Mouse (Mus musculus) brain, embryonic 14.5 days (tissue): ENCODE results near the gene Spopl.

ENCODE experiments used
- CTCF ChIP-seq: fragments of 200-500 bp; IDR thresholded peaks from 2 replicates; pipeline ENCODE4 v1.5.1; 2012; ENCODE audit warnings: inconsistent platforms, mild to moderate bottlenecking, moderate library complexity, borderline replicate concordance; ENCODE audit not compliant: insufficient read depth, insufficient read length; ENCODE audit errors: extremely low read depth
- POLR2A ChIP-seq: fragments of 200-500 bp; IDR thresholded peaks from 2 replicates; pipeline ENCODE4 v1.6.1; 2012; ENCODE audit warnings: mild to moderate bottlenecking, inconsistent platforms, borderline replicate concordance; ENCODE audit not compliant: poor library complexity, insufficient read depth, insufficient read length, severe bottlenecking; ENCODE audit errors: extremely low read depth

DNA sequence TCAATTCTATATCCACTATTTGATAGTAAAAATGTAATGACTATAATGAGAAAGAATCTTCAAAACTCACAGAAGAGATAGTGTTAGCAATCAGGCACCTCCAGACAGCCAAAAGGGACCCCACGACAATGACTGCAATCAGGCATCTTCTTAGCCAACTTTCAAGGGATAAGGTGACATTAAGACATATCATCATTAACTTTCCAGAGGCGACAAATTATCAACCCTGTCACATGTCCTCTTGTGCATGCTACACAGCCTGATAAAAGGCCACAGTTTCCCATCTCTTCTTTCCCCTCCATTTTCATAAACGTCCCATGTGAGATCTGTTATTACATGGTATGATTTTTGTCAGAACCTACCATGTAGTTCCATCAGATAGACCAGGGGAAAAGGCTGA lies 9.0 kb downstream of the Spopl start:
- TF ChIP-seq CTCF (no peak), POLR2A (no peak)
